Mouse (Mus musculus): ENCODE results near the gene Sf3a1. TPM values are rescaled to one million over a fixed set of nuclear protein-coding genes. Genes with fewer than 3 reads are reported as not detected.

Sf3a1 gene
- polyA plus RNA-seq, 1 experiment from 2014 or later, result 68.7 TPM

GRCm38 (mm10) chr11:4148120-4148519, 12.0 kb upstream of the Sf3a1 start:
- Histone ChIP-seq H3K4me3 (ENCODE audit: low read depth, low read length) (no peak overlapping the region), H3K36me3 (ENCODE audit: insufficient read depth) (peaks cover 31% of the 10 kb centered on the region), H3K4me2 (no peak overlapping the region), H3K27ac (ENCODE audit: low read depth) (no peak overlapping the region), H3K9me3 (ENCODE audit: low read depth, low read length) (no peaks in the 10 kb centered on the region), H3K27me3 (ENCODE audit: insufficient read depth, low read length) (no peaks in the 10 kb centered on the region), H3K4me1 (ENCODE audit: insufficient read depth) (no peaks in the 10 kb centered on the region), H3K9ac (no peak overlapping the region)
- no peak for DNase-seq
- WGBS, result 87% methylated on average over 5 of the region's 5 CpGs
- ATAC-seq (ENCODE audit: insufficient read depth), result no peak
- TF ChIP-seq CTCF (IDR thresholded peaks at IDR 0.05; ENCODE audit: low read depth), result no peak

DNA sequence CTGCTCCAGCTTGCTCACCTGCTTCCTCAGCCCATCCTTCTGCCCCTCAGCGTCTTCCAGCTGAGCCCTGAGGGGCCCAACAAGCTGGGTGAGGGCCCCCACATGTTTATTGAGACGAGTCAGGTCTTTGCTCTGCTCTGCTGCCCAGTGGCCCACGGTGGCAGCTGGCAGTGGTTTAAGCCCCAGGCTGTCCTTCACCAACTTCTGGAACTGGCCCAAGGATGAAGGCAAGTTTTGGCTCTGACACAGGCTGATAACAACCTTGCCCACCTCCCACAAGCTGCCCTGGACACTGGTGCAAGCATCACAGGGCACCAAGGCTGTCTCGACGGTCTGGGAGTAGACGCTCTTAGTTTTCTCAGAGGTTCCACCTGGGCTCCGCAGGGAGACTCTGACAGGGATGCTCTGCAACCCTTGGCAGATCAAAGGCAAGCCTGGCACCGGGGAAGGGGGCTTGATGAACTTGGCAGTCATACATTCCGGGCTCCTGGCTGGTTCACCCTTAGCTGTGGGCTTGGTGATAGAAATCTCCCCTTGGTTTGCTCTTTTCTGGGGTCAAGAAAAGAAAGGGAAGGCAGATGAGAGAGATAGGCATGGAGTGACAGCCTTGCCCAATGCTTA, 11.5 kb upstream of the Sf3a1 start:
- Histone ChIP-seq H3K9me3 (ENCODE audit: low read depth, low read length) (no peaks in the 10 kb centered on the region), H3K4me3 (ENCODE audit: low read depth, low read length) (no peak overlapping the region), H3K4me2 (no peak overlapping the region), H3K9ac (no peak overlapping the region), H3K27me3 (ENCODE audit: insufficient read depth, low read length) (no peaks in the 10 kb centered on the region), H3K4me1 (ENCODE audit: insufficient read depth) (no peaks in the 10 kb centered on the region), H3K36me3 (ENCODE audit: insufficient read depth) (peaks cover 26% of the 10 kb centered on the region), H3K27ac (ENCODE audit: low read depth) (no peak overlapping the region)
- TF ChIP-seq CTCF (IDR thresholded peaks at IDR 0.05; ENCODE audit: low read depth), result no peak
- DNase-seq (no peak), ATAC-seq (ENCODE audit: insufficient read depth) (no peak)
- 82% methylated on average over 9 of the region's 9 CpGs for WGBS

GRCm38 (mm10) chr11:4149886-4150285, 10.3 kb upstream of the Sf3a1 start:
- peaks cover 15% of the 10 kb centered on the region; the same call in 1 of the 2 replicates for H3K36me3 ChIP-seq (ENCODE audit: insufficient read depth)
- 91% methylated on average over 6 of the region's 6 CpGs for WGBS

DNA sequence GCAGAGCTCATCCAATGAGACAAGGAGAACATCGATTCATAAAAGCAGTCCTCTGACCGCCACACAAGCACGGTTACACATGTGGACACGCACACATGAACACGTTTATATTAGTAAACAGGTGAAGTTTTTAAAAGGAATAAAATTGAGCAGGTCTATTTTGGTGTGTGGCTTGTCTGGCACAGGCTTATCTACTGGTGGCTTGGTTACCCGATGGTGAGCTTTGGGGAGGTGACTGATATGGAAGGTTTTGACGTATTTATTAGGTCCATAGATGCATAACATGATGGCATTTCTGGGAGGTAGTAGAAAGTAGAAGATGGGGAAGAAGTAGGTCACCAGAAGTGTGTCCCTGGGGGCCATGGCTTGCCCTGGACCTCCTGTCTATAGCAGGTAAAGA, 6.5 kb upstream of the Sf3a1 start:
- Histone ChIP-seq H3K4me3 (ENCODE audit: low read depth, low read length) (no peak overlapping the region), H3K9ac (no peak overlapping the region), H3K36me3 (ENCODE audit: insufficient read depth) (peaks cover 4% of the 10 kb centered on the region; the same call in 1 of the 2 replicates), H3K4me2 (no peak overlapping the region), H3K4me1 (ENCODE audit: insufficient read depth) (no peaks in the 10 kb centered on the region), H3K27me3 (ENCODE audit: insufficient read depth, low read length) (no peaks in the 10 kb centered on the region), H3K9me3 (ENCODE audit: low read depth, low read length) (no peaks in the 10 kb centered on the region), H3K27ac (ENCODE audit: low read depth) (no peak overlapping the region)
- TF ChIP-seq CTCF (IDR thresholded peaks at IDR 0.05; ENCODE audit: low read depth), result no peak
- ATAC-seq (ENCODE audit: insufficient read depth), result no peak
- WGBS, result 90% methylated on average over 7 of the region's 7 CpGs
- DNase-seq, result no peak

More at GRCm38 (mm10) chr11:4149886-4150285, 10.3 kb upstream of the Sf3a1 start:
- H3K4me2 ChIP-seq, result no peak overlapping the region
- no peak overlapping the region for H3K9ac ChIP-seq
- ATAC-seq (ENCODE audit: insufficient read depth) (no peak), DNase-seq (no peak)
- no peaks in the 10 kb centered on the region for H3K4me1 ChIP-seq (ENCODE audit: insufficient read depth)
- H3K4me3 ChIP-seq (ENCODE audit: low read depth, low read length), result no peak overlapping the region
- TF ChIP-seq CTCF (IDR thresholded peaks at IDR 0.05; ENCODE audit: low read depth), result no peak
- no peaks in the 10 kb centered on the region for H3K9me3 ChIP-seq (ENCODE audit: low read depth, low read length)
- H3K27ac ChIP-seq (ENCODE audit: low read depth), result no peak overlapping the region
- no peaks in the 10 kb centered on the region for H3K27me3 ChIP-seq (ENCODE audit: insufficient read depth, low read length)

DNA sequence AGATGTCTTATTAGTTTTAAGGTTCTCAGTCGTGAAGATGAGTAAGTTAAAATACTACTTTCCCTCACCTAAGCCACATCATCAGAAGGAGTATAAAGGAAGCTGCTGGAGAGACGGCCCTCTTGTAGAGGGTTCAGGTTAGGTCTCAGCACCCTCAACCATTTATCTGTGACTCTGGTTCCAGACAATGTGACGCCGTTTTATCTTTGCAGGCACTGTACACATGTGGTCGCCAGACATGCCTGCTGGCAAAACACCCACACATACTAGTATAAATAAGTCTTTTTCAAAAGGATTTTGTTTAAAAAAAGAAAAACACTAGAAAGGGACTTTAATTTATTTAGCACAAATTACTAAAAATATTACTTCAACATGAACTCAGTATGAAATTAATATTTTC, 4.5 kb upstream of the Sf3a1 start:
- H3K4me2 ChIP-seq, result no peak overlapping the region
- H3K27ac ChIP-seq (ENCODE audit: low read depth), result no peak overlapping the region
- DNase-seq (no peak), ATAC-seq (ENCODE audit: insufficient read depth) (no peak)
- no peaks in the 10 kb centered on the region for H3K27me3 ChIP-seq (ENCODE audit: insufficient read depth, low read length)
- H3K9ac ChIP-seq, result no peak overlapping the region
- WGBS, result 59% methylated on average over 5 of the region's 5 CpGs
- H3K36me3 ChIP-seq (ENCODE audit: insufficient read depth), result no peaks in the 10 kb centered on the region
- no peak for TF ChIP-seq CTCF (IDR thresholded peaks at IDR 0.05; ENCODE audit: low read depth)
- H3K9me3 ChIP-seq (ENCODE audit: low read depth, low read length), result no peaks in the 10 kb centered on the region
- no peaks in the 10 kb centered on the region for H3K4me1 ChIP-seq (ENCODE audit: insufficient read depth)
- no peak overlapping the region for H3K4me3 ChIP-seq (ENCODE audit: low read depth, low read length)

DNA sequence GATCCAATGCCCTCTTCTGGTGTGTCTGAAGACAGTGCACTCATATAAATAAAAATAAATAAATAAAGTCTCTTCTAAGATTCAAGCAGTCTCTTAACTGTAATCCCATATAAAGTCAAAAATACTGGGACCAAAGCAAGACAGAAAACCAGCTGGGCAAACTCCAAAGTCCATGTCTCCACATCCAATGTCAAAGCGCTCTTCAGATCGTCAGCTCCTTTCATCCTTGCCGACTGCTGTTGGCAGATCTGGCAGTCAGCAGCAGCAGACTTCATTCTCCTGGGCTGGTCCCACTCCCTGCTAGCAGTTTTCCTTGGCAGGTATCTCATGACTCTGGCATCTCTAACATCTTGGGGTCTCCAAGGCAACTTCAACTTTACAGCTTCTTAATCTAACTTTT, 1.5 kb upstream of the Sf3a1 start:
- peaks cover 25% of the 10 kb centered on the region for H3K36me3 ChIP-seq (ENCODE audit: insufficient read depth)
- no peak overlapping the region for H3K9ac ChIP-seq
- TF ChIP-seq CTCF (IDR thresholded peaks at IDR 0.05; ENCODE audit: low read depth), result no peak
- DNase-seq (no peak), ATAC-seq (ENCODE audit: insufficient read depth) (no peak)
- WGBS, result 84% methylated on average over 3 of the region's 3 CpGs
- H3K4me1 ChIP-seq (ENCODE audit: insufficient read depth), result peaks cover 7% of the 10 kb centered on the region; the same call in 1 of the 2 replicates
- H3K9me3 ChIP-seq (ENCODE audit: low read depth, low read length), result no peaks in the 10 kb centered on the region
- no peak overlapping the region for H3K4me3 ChIP-seq (ENCODE audit: low read depth, low read length)
- H3K27me3 ChIP-seq (ENCODE audit: insufficient read depth, low read length), result no peaks in the 10 kb centered on the region
- H3K27ac ChIP-seq (ENCODE audit: low read depth), result no peak overlapping the region
- no peak overlapping the region for H3K4me2 ChIP-seq

GRCm38 (mm10) chr11:4160758-4161480, 769 bp downstream of the Sf3a1 start:
- peak overlapping the region; percentile 91 for H3K4me2 ChIP-seq
- peaks cover 7% of the 10 kb centered on the region; the same call in 1 of the 2 replicates for H3K4me1 ChIP-seq (ENCODE audit: insufficient read depth)
- H3K27me3 ChIP-seq (ENCODE audit: insufficient read depth, low read length), result no peaks in the 10 kb centered on the region
- peaks cover 48% of the 10 kb centered on the region for H3K36me3 ChIP-seq (ENCODE audit: insufficient read depth)
- H3K4me3 ChIP-seq (ENCODE audit: low read depth, low read length), result peak overlapping the region; percentile 91
- peak overlapping the region; percentile 78; the same call in 1 of the 2 replicates for H3K27ac ChIP-seq (ENCODE audit: low read depth)
- H3K9ac ChIP-seq, result peak overlapping the region; percentile 80
- no peak for TF ChIP-seq CTCF (IDR thresholded peaks at IDR 0.05; ENCODE audit: low read depth)
- no peak for ATAC-seq (ENCODE audit: insufficient read depth)
- no peak for DNase-seq
- 5% methylated on average over 15 of the region's 15 CpGs for WGBS
- H3K9me3 ChIP-seq (ENCODE audit: low read depth, low read length), result no peaks in the 10 kb centered on the region

Data from lung, embryonic 14.5 days (tissue).